Mouse (Mus musculus) bone marrow macrophage, adult 2 months (primary cell): Measurements from ENCODE around the gene Dyrk3.

Source experiments
- CTCF ChIP-seq: IDR thresholded peaks from 2 replicates; pipeline ENCODE4 v1.5.1; 2012; ENCODE audit warnings: low read depth, mild to moderate bottlenecking, low read length, moderate library complexity
- POLR2A ChIP-seq: IDR thresholded peaks from 2 replicates; pipeline ENCODE4 v1.6.1; 2012; ENCODE audit warnings: mild to moderate bottlenecking, low read depth, low read length, borderline replicate concordance

DNA sequence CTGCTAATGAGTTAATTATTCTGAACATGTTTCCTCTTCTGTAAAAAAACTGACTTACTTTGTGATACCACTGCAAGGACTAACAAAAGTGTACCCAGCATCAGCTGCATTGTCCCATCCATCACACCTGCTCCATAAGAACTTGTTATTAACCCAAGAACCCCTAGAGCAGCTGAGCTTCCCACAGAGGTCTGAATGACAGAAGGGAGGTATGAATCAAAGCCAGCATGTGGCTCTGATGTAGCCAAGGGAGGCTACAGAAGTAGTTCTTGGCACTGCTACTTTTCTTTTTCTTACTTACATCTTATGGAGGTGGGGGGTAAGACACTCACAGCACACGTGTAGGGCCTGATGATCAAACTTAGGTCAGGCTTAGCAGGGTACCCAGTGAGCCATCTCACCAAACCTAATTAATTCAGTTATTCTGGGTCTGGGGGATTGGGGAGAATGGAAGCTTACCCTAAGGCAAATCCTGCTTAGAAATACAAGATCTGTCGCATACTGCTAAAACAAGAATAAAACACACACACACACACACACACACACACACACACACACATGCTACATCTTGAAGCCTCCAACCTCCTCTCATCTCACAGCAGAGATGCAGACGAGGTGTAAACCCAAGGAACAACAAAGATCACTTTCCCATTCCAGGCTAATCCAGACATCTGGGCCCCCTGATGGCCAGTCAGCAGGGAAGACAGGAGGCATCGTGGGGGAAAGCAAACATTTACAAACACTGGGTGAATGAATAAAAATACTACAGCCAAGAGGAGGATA lies 52.0 kb downstream of the Dyrk3 start:
- TF ChIP-seq CTCF: no peak
- TF ChIP-seq POLR2A: no peak
